Mouse (Mus musculus): ENCODE measurements around the gene Fchsd2. TPM values are rescaled to one million over a fixed set of nuclear protein-coding genes. Genes with fewer than 3 reads are reported as not detected.
A peak's percentile ranks its signal among the peaks of the same experiment; 100 is the strongest.

Gene Fchsd2
- total RNA-seq, 1 experiment from 2014 or later: 522 TPM

DNA sequence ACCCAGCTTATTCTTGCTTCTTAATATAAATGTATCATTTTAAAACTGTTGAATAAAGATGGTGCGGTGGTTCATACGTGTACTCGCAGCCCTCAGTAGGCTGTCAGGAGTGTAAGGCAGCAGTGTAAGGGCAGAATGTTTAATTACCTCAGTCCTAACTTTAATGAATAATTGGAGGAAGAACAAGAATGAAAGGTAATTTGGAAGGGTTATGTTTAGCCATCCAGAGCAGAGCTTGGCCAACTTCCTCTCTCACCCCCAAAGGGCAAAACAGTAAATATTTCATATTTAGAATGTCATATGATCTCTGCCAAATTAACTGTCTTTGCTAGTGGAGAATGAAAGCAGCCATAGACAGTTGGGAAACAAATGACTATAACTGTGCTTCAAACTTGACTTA, 62.6 kb downstream of the Fchsd2 start:
- ATAC-seq (ENCODE audit: extremely low read depth, insufficient number of reproducible peaks, low FRiP score, poor library complexity, severe bottlenecking): no peak

DNA sequence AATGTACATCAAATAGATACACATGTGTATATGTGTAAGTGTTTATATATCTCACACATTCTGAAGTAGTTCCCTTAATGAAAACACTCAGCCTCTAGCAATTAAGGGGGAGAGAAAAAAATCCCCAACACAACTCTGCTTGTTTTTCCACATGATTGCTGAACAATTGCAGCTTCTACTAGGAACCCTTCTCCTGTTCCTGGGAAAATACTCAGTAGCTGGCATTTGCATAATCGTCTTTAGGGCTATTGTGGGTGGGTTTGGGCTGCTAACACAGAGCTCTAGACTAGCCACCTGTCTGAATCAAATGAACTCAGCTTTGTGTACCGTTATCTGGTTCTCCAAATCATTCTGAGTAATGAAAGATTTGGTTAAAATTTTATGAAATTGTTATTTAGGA, 67.6 kb downstream of the Fchsd2 start:
- ATAC-seq (ENCODE audit: extremely low read depth, insufficient number of reproducible peaks, low FRiP score, poor library complexity, severe bottlenecking): no peak

DNA sequence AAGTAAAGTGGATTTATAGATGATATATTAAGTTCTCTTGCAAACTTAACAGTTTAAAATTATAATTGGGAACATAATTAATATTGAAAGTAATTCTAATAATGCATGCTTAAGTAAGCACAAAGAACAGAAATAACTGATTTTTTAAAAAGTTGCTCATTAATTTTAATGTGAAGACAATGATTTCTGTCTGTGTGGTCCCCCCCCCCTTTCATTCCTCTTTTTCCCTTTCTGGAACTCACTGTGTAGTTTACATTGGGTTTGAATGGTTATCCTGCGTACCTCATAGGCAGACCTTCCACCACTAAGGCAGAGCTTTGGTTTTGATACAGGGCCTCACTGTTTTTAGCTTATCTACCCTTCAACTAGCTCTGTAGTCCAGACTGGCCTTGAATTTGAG, 70.1 kb downstream of the Fchsd2 start:
- no peak for ATAC-seq (ENCODE audit: extremely low read depth, insufficient number of reproducible peaks, low FRiP score, poor library complexity, severe bottlenecking)

DNA sequence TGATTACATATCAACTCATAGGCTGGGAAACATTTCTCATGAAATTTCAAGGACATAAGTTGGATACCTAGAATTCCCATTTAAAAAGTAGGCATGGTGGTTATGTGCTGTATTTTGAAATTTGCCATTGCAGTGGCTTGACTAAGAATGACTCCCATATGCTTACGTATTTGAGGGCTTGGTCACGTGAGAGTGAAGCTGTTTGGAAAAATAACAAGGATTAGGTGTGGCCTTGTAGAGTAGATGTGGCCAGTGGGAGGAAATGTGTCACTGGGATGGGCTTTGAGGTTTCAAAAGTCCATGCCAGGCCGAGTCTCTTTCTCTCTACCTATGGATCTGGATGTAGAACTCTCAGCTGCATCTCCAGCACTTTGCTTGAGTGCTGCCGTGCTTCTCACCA, 71.2 kb downstream of the Fchsd2 start:
- no peak for ATAC-seq (ENCODE audit: extremely low read depth, insufficient number of reproducible peaks, low FRiP score, poor library complexity, severe bottlenecking)

DNA sequence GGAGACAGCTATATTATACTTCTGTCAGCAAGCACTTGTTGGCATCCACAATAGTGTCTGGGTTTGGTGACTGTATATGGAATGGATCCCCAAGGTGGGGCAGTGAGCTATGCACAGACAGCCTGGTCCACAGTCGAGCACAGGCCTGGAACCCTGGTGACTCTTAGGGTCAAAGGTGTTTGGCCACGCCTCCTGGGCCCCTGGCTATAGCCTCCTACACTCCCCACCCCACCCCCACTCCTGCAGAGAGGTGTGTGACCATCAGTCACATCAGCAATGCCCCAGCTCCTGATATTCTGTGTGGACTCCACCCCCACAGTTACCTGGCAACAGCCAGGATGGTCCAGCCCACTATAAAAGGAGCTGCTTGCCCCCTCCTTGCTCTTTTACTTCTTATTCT, 73.9 kb downstream of the Fchsd2 start:
- ATAC-seq (ENCODE audit: extremely low read depth, insufficient number of reproducible peaks, low FRiP score, poor library complexity, severe bottlenecking): no peak

DNA sequence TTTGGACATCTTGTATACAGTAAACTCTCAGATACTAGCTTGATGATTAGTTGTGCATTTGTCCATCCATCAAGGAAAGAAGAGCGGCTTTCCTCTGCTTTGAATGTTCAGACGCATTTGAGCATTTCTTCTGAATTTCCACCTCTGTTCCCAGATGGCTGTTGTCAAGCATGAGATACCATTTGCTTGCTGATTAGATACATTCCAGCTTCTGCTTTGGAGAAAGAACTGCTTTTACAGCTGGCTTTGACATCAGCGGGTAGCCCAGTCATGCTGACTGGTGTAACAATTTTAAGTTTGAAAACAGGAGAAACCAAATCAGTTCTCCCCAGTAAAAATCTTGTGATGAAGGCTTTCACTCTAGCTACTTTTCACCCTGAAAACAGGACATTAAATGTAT, 77.8 kb downstream of the Fchsd2 start:
- ATAC-seq (ENCODE audit: extremely low read depth, insufficient number of reproducible peaks, low FRiP score, poor library complexity, severe bottlenecking): no peak

DNA sequence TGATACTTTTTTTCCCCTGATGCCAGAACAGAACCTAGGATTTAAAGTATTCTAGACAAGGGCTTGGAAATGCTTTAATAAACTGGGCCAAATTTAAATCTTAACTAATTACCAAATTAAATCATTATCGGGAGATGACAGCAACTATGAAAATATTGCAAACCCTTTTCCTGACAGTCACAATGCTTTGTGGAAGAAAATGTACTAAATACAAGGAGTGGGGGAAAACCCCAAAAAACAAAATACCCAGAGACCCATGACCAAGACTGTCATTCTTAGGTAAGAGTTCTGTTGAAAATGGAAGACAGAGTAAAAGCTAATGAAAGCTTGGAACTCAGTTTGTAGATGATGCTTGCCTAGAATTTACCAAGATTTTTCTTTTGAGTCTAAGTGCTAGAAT, 78.3 kb downstream of the Fchsd2 start:
- ATAC-seq (ENCODE audit: extremely low read depth, insufficient number of reproducible peaks, low FRiP score, poor library complexity, severe bottlenecking): no peak

DNA sequence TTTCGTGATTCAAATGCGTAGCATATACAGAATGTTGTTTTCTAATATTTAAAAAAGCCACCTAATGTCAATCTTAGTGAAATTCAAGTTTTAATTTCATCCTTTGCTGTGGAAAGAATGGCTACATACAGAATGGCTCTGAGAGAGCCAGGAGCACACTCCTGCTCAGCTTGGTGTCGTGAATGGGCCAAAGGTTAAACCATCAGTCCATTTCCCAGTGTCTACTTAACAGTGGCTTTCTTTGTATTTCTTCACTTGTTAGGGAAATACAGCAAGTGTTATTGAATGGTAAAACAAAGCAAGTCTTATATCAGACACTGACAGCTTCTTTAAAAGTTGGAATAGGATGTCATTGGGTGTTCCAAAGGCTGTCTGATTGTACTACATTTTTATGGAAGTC, 80.7 kb downstream of the Fchsd2 start:
- ATAC-seq (ENCODE audit: extremely low read depth, insufficient number of reproducible peaks, low FRiP score, poor library complexity, severe bottlenecking): no peak

DNA sequence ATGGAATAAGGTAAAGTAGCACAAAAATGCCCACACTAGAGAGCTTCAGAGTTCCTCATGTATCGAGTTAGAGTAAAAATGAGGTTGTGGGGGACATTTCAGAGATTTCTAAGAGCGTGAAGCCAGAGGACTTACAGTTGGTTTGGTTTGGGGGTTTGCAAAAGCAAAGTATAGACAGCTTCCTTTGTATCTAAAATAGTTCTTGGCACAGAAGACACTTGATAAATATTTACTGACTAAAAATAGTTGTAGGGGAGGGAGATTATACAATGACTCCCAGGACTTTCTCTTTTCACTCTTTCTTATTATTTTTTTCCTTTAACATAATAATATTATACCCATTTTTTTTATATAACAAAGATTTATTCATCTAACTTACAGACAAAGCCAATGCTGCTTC, 86.1 kb downstream of the Fchsd2 start:
- no peak for ATAC-seq (ENCODE audit: extremely low read depth, insufficient number of reproducible peaks, low FRiP score, poor library complexity, severe bottlenecking)

DNA sequence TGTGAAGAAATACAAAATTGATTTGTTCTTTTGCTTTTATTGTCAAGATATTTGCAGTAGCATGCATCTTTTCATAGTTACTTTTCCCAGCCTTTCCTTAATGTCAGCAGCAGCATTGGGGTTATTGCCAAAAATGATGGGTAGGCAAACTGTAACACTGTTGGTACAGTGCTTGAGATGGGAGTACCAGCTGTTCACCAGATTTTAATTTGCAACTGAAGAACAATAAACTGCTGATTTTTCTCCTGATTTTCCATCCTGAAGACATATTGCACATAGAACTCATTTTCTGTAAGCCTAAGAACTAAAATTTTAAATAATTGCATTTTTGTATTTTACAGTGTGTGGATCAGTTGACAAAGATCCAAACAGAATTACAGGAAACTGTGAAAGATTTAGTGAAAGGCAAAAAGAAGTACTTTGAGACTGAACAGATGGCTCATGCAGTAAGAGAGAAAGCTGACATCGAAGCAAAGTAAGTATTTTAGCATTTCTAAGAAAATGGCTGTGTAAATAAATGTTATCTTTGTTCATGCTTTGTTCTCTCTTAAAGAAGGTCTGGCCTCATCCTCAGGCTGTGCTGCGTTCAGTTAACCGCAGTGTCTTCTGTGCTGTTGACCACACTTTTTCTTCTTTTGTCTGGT, 98.8 kb downstream of the Fchsd2 start:
- ATAC-seq (ENCODE audit: extremely low read depth, insufficient number of reproducible peaks, low FRiP score, poor library complexity, severe bottlenecking): no peak

DNA sequence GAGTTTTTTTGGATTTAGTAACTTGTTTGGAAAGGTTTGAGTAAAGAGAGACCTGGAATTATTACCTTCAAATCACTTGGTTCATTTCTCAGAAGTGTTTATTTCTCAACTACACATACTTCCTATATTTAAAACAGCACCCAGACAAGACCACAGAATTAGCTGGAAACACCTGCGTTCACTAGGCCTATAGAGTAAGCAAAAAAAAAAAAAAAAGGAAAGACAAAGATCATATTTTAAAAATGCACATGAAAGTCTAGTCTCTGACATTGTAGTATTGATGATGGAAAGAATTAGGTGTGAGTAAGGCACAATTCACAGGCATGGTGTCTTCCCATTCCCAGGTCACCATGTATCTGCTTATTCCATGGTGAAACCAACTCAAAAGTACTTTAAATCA, 118.2 kb downstream of the Fchsd2 start:
- ATAC-seq (ENCODE audit: extremely low read depth, insufficient number of reproducible peaks, low FRiP score, poor library complexity, severe bottlenecking): no peak

DNA sequence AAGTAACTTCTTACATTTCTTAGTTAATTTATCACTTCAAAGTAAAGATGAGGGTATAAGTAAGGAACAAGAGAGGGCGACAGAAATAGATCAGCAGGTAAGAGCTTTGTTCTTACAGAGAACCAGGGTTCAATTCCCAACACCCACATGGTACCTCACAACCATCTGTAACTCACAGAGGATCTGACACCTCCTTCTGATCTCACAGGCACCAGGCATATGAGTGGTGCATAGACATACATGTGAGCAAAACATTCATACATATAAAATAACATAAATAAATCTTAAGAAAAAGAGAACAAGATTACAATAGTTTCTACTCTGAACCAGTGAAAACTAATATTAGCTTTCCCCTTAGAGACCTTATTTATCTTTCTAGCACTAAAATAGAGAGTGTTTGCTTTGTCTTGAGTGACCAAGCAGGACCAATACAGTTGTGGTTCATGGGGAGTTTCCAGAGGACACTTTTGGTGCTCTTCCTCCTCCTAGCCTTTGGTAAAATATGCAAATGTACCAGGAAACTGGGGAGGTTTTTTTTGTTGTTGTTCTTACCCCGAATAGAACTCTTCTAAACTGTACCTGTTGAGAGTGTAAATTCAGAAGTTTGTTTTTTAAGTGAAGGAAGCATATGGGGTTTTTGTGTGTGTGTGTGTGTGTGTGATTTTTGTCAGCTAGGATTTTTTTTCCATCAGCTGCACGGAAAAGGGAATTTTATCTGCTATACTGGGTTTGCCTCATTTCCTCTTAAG, 121.0 kb downstream of the Fchsd2 start:
- ATAC-seq (ENCODE audit: extremely low read depth, insufficient number of reproducible peaks, low FRiP score, poor library complexity, severe bottlenecking): peak; percentile 87

DNA sequence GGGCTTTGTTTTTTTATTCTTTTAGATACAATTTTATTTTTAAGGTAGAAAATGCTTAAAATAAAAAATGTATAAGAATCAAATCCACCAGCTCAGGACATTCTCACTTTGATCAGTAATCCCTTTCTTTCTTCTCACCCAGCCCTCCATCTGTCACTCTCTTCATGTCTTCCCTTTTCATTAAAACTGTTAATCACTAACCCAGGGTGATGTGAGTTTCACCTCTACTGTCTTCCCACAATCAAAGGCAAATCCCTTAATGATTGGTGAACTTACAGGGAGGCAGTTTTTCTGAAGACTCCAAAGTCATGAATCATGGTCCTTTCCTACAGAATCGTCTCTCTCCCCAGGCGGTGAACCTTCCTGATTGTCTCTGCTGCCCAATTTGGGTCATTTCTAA, 124.1 kb downstream of the Fchsd2 start:
- no peak for ATAC-seq (ENCODE audit: extremely low read depth, insufficient number of reproducible peaks, low FRiP score, poor library complexity, severe bottlenecking)

DNA sequence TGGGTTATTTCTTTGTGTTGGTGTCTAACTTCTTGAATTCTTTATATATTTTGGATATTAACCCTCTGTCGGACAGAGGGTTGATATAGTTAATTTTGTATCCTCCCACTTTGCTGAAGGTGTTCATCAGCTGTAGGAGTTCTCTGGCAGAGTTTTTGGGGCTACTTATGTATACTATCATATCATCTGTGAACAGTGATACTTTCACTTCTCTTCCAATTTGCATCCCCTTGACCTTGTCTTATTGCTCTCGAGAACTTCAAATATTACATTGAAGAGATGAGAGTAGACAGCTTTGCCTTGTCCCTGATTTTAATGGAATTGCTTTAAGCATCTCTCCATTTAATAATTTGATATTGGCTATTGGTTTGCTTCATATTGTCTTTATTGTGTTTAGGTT, 130.8 kb downstream of the Fchsd2 start:
- ATAC-seq (ENCODE audit: extremely low read depth, insufficient number of reproducible peaks, low FRiP score, poor library complexity, severe bottlenecking): 0 out of 2 replicates have a peak, but pooled peaks have one; percentile 26

DNA sequence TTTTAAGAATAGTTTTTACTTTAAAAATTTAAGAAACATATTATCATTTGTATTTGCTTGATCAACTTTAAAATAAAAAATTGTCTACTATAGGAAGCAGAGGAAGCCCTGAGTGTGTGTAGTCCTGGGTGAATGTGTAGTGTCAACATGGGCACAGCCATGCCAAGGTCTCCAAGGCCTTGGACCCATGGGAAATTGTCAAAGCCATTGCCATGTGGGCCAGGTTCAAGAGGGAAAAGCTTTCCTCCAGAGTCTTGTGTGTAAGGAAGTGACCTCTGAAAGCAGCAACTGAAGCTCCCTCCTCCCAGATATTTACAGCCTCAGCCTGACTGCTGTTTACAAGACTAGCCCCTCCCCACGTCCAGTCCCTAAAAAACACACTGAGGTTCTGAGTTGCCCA, 136.7 kb downstream of the Fchsd2 start:
- no peak for ATAC-seq (ENCODE audit: extremely low read depth, insufficient number of reproducible peaks, low FRiP score, poor library complexity, severe bottlenecking)

DNA sequence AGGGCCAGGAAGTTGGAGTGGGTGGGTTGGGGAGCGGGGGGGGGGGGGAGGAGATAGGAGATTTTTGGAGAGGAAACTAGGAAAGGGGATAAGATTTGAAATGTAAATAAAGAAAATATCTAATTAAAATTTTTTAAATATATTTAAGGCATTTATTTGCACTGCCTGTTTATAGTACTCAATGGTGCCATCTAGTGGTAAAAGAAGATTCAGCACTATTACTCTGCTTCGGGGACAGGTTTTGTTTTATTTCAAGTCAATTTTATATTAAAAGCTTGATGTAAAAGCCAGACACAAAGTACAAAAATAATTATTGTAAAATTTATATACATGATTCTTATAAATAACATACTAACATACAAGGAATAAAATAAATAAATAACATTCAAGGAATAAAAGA, 138.8 kb downstream of the Fchsd2 start:
- 0 out of 2 replicates have a peak, but pooled peaks have one; percentile 23 for ATAC-seq (ENCODE audit: extremely low read depth, insufficient number of reproducible peaks, low FRiP score, poor library complexity, severe bottlenecking)

DNA sequence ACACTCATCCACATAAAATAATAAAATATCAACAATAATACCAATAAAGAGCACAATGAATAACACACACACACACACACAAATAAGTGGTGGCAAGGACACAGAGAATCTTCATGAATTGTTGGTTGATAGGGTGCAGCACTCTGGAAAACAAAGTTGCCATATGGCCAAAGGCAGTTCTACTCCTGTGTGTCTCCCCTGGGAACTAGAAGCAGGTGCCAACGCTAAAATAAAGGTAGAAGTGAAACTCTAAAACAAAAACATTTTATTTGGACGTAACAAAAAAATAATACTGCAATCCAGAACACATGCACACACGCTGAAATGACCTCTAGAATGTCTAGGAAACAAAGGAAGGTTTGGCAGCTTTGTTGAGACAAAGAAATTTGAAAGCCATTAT, 140.1 kb downstream of the Fchsd2 start:
- ATAC-seq (ENCODE audit: extremely low read depth, insufficient number of reproducible peaks, low FRiP score, poor library complexity, severe bottlenecking): no peak

DNA sequence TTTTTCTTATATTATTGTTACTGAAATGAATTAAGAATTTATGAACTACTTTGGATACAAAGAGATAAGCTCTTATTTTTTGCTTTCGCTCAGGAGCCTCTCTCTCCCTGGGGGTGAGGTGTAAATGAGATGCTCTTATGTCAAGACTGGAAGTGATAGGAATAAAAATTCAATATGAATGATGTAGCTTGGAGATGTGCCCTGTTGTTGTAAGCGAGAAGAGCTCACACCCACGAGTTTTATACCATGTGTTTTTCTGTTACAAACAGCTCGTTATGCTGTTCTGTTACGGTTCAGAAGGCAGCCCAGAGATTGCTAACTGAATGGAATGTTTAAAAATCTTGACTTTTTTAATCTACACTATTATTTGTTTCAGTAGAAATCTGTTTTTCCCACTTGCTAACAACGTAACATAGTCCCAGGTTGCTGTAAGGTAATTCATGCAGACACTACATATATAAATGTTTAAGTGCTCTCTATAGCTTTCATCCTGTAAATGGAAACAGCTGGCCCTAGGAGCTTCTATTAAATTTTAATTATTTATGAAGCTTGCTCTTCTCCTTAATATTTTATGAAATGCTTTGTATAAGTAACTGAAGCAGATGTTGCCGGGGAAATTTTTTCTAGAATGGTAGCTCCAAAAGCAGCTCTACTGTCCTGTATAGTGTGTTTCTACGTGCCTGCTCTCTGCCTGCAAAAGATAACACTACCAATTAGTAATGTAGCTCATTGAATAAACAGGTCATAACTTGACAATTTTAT, 144.2 kb downstream of the Fchsd2 start:
- ATAC-seq (ENCODE audit: extremely low read depth, insufficient number of reproducible peaks, low FRiP score, poor library complexity, severe bottlenecking): no peak

DNA sequence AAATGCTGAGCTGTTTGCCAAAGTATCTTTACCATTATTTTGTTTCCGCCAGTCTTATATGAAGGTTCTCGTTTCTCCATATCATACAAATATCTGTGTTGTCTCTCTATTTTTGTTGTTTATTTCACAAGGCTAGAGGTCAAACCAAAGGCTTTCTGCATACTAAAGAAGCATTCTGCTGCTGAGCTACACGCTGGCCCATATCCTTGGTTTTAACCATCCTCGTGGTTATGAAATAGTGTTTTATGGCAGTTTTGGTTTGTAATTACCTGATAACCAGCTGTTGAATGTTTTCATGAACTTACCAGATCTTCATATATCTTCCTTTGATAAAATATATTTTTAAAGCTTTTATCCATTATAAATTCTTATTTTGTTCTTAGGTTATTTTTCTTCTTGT, 156.1 kb downstream of the Fchsd2 start:
- ATAC-seq (ENCODE audit: extremely low read depth, insufficient number of reproducible peaks, low FRiP score, poor library complexity, severe bottlenecking): no peak

DNA sequence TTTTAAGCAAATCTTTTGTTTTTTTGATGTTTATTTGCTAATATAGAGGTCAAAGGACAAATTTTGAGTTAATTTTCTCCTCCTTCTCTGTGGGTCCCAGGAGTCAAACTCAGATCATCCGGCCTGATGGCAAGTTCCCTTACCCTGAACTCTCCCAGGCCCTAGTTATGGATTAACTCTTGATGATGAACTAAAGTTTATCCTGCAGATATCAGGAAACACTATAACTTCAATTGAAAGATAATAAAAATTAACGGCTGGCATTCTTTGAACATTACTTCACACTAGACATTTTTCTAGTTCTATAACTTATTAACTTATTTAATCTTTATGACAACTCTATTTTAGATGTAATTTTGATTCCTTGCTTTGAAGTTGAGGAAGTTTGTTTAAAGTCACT, 156.5 kb downstream of the Fchsd2 start:
- ATAC-seq (ENCODE audit: extremely low read depth, insufficient number of reproducible peaks, low FRiP score, poor library complexity, severe bottlenecking): no peak

Measured in neutrophil, adult 5-6 weeks (primary cell).